Mouse (Mus musculus) heart, postnatal 0 days (tissue): ENCODE results near the gene Nubp1.

Experiments
- CTCF ChIP-seq: IDR thresholded peaks from 2 replicates; pipeline ENCODE4 v1.5.1; 2016; ENCODE audit warnings: antibody characterized with exemption, control low read depth, low read depth
- EP300 ChIP-seq: IDR thresholded peaks from 2 replicates; pipeline ENCODE4 v1.6.1; 2016; ENCODE audit warnings: antibody characterized with exemption, low read depth

DNA sequence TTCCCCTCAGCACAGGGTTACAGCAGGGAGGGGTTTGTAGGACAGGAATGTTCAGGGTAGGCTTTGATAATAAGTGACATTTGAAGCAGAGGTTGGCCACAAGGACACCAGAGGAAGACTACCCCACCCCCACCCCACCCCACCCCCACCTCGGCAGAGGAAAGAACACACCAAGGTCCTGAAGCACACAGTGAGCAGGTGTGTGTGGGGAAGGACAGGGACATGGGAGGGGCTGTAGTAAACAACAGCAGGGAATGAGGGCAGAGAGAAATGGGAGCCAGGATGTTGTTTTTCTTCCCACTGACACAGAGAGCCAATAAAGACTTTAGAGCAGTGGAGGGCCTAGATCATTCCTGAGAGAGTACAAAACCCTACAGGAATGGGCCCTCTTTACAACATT lies 34.5 kb upstream of the Nubp1 start:
- TF ChIP-seq CTCF, result no peak
- TF ChIP-seq EP300, result no peak
